Mouse (Mus musculus) hindbrain, embryonic 13.5 days (tissue): ENCODE data around the gene Sec14l3. TPM values are rescaled to one million over a fixed set of nuclear protein-coding genes. Genes with fewer than 3 reads are reported as not detected.

Experiments
- ATAC-seq: fragments of 200-750 bp; cut with Nextera tagmentation; 2 replicates; pipeline ENCODE4 v1.8.0; 2017; ENCODE audit warnings: moderate TSS enrichment; ENCODE audit not compliant: low FRiP score
- H3K27ac ChIP-seq: fragments of 300-500 bp; sonication (generic); 2 replicates; pipeline ENCODE4 v1.5.1; 2015; ENCODE audit warnings: inconsistent platforms, mild to moderate bottlenecking, moderate library complexity
- H3K27me3 ChIP-seq: fragments of 300-500 bp; sonication (generic); 2 replicates; pipeline ENCODE4 v1.6.1; 2015; ENCODE audit warnings: mild to moderate bottlenecking, inconsistent platforms
- H3K36me3 ChIP-seq: fragments of 300-500 bp; sonication (generic); 2 replicates; pipeline ENCODE4 v1.6.1; 2015; ENCODE audit warnings: mild to moderate bottlenecking, inconsistent platforms
- H3K4me1 ChIP-seq: fragments of 300-500 bp; sonication (generic); replicated peaks from 2 replicates; pipeline ENCODE4 v1.6.1; 2015; ENCODE audit warnings: inconsistent platforms
- H3K4me2 ChIP-seq: fragments of 300-500 bp; sonication (generic); 2 replicates; pipeline ENCODE4 v1.6.1; 2015; ENCODE audit warnings: inconsistent platforms, mild to moderate bottlenecking, moderate library complexity
- H3K4me3 ChIP-seq: fragments of 300-500 bp; sonication (generic); 2 replicates; pipeline ENCODE4 v1.5.1; 2015; ENCODE audit warnings: mild to moderate bottlenecking, inconsistent platforms
- H3K9ac ChIP-seq: fragments of 300-500 bp; sonication (generic); 2 replicates; pipeline ENCODE4 v1.6.1; 2015; ENCODE audit warnings: mild to moderate bottlenecking, inconsistent platforms
- H3K9me3 ChIP-seq: fragments of 300-500 bp; sonication (generic); 2 replicates; pipeline ENCODE4 v1.6.1; 2016; ENCODE audit warnings: inconsistent platforms
- WGBS: fragments of 180-500 bp; shearing (Covaris S2); methylation state at CpG from one replicate; pipeline ENCODE4 v1.1.7; 2015; 5-methylcytosine and 5-hydroxymethylcytosine counted together
- polyA plus RNA-seq: library from polyadenylated mRNA; unstranded; fragments of >200 nt; fragmentation: Nextera tagmentation; extraction: Ambion mirVana; gene quantifications from 2 replicates; pipeline ENCODE4 v1.2.1, GENCODE M21; 2015

Sec14l3 gene
- polyA plus RNA-seq, 1 experiment from 2014 or later = 0.08 TPM

GRCm38 (mm10) chr11:4069664-4070063 is 5.0 kb downstream of the Sec14l3 start:
- Histone ChIP-seq H3K4me3 (no peak overlapping the region), H3K4me1 (no peaks in the 10 kb centered on the region), H3K9ac (0 out of 2 replicates have a peak overlapping the region, but pooled peaks have one; percentile 1), H3K27me3 (0 out of 2 replicates have a peak, but pooled peaks cover 9% of the 10 kb centered on the region), H3K27ac (no peak overlapping the region), H3K36me3 (no peaks in the 10 kb centered on the region), H3K9me3 (no peaks in the 10 kb centered on the region), H3K4me2 (no peak overlapping the region)
- no peak; the same call in 1 of the 2 replicates for ATAC-seq
- 78% methylated on average over 1 of the region's 1 CpGs for WGBS

GRCm38 (mm10) chr11:4076633-4077032 is 12.0 kb downstream of the Sec14l3 start:
- H3K9me3 ChIP-seq = no peaks in the 10 kb centered on the region
- peaks cover 13% of the 10 kb centered on the region; the same call in 1 of the 2 replicates for H3K27me3 ChIP-seq
- H3K4me1 ChIP-seq = no peaks in the 10 kb centered on the region
- H3K27ac ChIP-seq = no peak overlapping the region
- no peaks in the 10 kb centered on the region for H3K36me3 ChIP-seq
- H3K9ac ChIP-seq = no peak overlapping the region
- no peak overlapping the region for H3K4me2 ChIP-seq
- WGBS = 19% methylated on average over 8 of the region's 8 CpGs
- no peak for ATAC-seq
- H3K4me3 ChIP-seq = no peak overlapping the region

- Histone ChIP-seq H3K9me3 (no peaks in the 10 kb centered on the region), H3K27ac (no peak overlapping the region), H3K36me3 (no peaks in the 10 kb centered on the region), H3K4me3 (no peak overlapping the region), H3K9ac (no peak overlapping the region), H3K4me2 (no peak overlapping the region), H3K27me3 (peaks cover 10% of the 10 kb centered on the region; the same call in 1 of the 2 replicates), H3K4me1 (no peaks in the 10 kb centered on the region)
- 84% methylated on average over 7 of the region's 7 CpGs for WGBS
- ATAC-seq = no peak
Observed at GRCm38 (mm10) chr11:4078267-4078933, 13.8 kb downstream of the Sec14l3 start.

GRCm38 (mm10) chr11:4080219-4080618 is 15.6 kb downstream of the Sec14l3 start:
- Histone ChIP-seq H3K4me2 (no peak overlapping the region), H3K4me3 (no peak overlapping the region), H3K9ac (no peak overlapping the region), H3K27ac (no peak overlapping the region), H3K4me1 (no peaks in the 10 kb centered on the region), H3K9me3 (no peaks in the 10 kb centered on the region), H3K36me3 (no peaks in the 10 kb centered on the region), H3K27me3 (peaks cover 10% of the 10 kb centered on the region; the same call in 1 of the 2 replicates)
- ATAC-seq = no peak
- 16% methylated on average over 4 of the region's 4 CpGs for WGBS

- no peak overlapping the region for H3K9ac ChIP-seq
- H3K36me3 ChIP-seq = no peaks in the 10 kb centered on the region
- H3K4me2 ChIP-seq = no peak overlapping the region
- no peaks in the 10 kb centered on the region for H3K9me3 ChIP-seq
- WGBS = 35% methylated on average over 5 of the region's 5 CpGs
- 0 out of 2 replicates have a peak, but pooled peaks cover 4% of the 10 kb centered on the region for H3K27me3 ChIP-seq
- no peak overlapping the region for H3K27ac ChIP-seq
- peaks cover 6% of the 10 kb centered on the region; the same call in 1 of the 2 replicates for H3K4me1 ChIP-seq
- ATAC-seq = no peak
- no peak overlapping the region for H3K4me3 ChIP-seq
Observed at GRCm38 (mm10) chr11:4083316-4084078, 18.9 kb downstream of the Sec14l3 start.

GRCm38 (mm10) chr11:4086246-4086645 is 21.6 kb downstream of the Sec14l3 start:
- Histone ChIP-seq H3K27ac (no peak overlapping the region), H3K36me3 (peaks cover 7% of the 10 kb centered on the region), H3K4me1 (peaks cover 6% of the 10 kb centered on the region; the same call in 1 of the 2 replicates), H3K4me3 (no peak overlapping the region), H3K27me3 (0 out of 2 replicates have a peak, but pooled peaks cover 4% of the 10 kb centered on the region), H3K4me2 (no peak overlapping the region), H3K9ac (no peak overlapping the region), H3K9me3 (0 out of 2 replicates have a peak, but pooled peaks cover 4% of the 10 kb centered on the region)
- no peak for ATAC-seq
- WGBS = 45% methylated on average over 1 of the region's 1 CpGs

- ATAC-seq = no peak
- WGBS = 45% methylated on average over 2 of the region's 2 CpGs
- Histone ChIP-seq H3K4me2 (no peak overlapping the region), H3K9ac (no peak overlapping the region), H3K4me3 (no peak overlapping the region), H3K36me3 (peaks cover 18% of the 10 kb centered on the region), H3K9me3 (0 out of 2 replicates have a peak, but pooled peaks cover 4% of the 10 kb centered on the region), H3K4me1 (peaks cover 6% of the 10 kb centered on the region; the same call in 1 of the 2 replicates), H3K27me3 (0 out of 2 replicates have a peak, but pooled peaks cover 4% of the 10 kb centered on the region), H3K27ac (peak overlapping the region; percentile 35; the same call in 1 of the 2 replicates)
Observed at GRCm38 (mm10) chr11:4087267-4087666, 22.6 kb downstream of the Sec14l3 start.

GRCm38 (mm10) chr11:4093459-4094377 is 29.1 kb downstream of the Sec14l3 start:
- Histone ChIP-seq H3K4me3 (peak overlapping the region; percentile 50; the same call in 1 of the 2 replicates), H3K27ac (no peak overlapping the region), H3K4me1 (peaks cover 34% of the 10 kb centered on the region), H3K9me3 (0 out of 2 replicates have a peak, but pooled peaks cover 4% of the 10 kb centered on the region), H3K36me3 (peaks cover 19% of the 10 kb centered on the region), H3K27me3 (no peaks in the 10 kb centered on the region), H3K9ac (0 out of 2 replicates have a peak overlapping the region, but pooled peaks have one; percentile 14), H3K4me2 (peak overlapping the region; percentile 90)
- no peak for ATAC-seq
- WGBS = 87% methylated on average over 18 of the region's 18 CpGs

GRCm38 (mm10) chr11:4094378-4095170 is 29.9 kb downstream of the Sec14l3 start:
- Histone ChIP-seq H3K9me3 (0 out of 2 replicates have a peak, but pooled peaks cover 4% of the 10 kb centered on the region), H3K4me3 (peak overlapping the region; percentile 50), H3K27me3 (no peaks in the 10 kb centered on the region), H3K4me1 (peaks cover 34% of the 10 kb centered on the region), H3K27ac (peak overlapping the region; percentile 79), H3K9ac (peak overlapping the region; percentile 67), H3K4me2 (peak overlapping the region; percentile 90), H3K36me3 (peaks cover 19% of the 10 kb centered on the region)
- ATAC-seq = no peak
- 6% methylated on average over 24 of the region's 24 CpGs for WGBS

GRCm38 (mm10) chr11:4095171-4096053 is 30.8 kb downstream of the Sec14l3 start, which contains the start of gene Mtfp1:
TSS of gene Mtfp1 (minus strand) at chr11:4095445.
- H3K36me3 ChIP-seq = peaks cover 19% of the 10 kb centered on the region
- peaks cover 34% of the 10 kb centered on the region for H3K4me1 ChIP-seq
- H3K4me3 ChIP-seq = peak within 1 kb of the TSS; percentile 50
- WGBS = 9% methylated on average over 34 of the region's 34 CpGs
- 0 out of 2 replicates have a peak, but pooled peaks cover 4% of the 10 kb centered on the region for H3K9me3 ChIP-seq
- ATAC-seq = no peak
- peak within 1 kb of the TSS; percentile 67 for H3K9ac ChIP-seq
- H3K4me2 ChIP-seq = peak within 1 kb of the TSS; percentile 90
- peak within 1 kb of the TSS; percentile 95 for H3K27ac ChIP-seq
- H3K27me3 ChIP-seq = no peaks in the 10 kb centered on the region
